Mouse (Mus musculus) stomach, embryonic 14.5 days (tissue): ENCODE measurements around the gene Fermt3. TPM values are rescaled to one million over a fixed set of nuclear protein-coding genes. Genes with fewer than 3 reads are reported as not detected.

Experiments
- ATAC-seq: fragments of 200-750 bp; cut with Nextera tagmentation; 2 replicates; pipeline ENCODE4 v1.8.0; 2017; ENCODE audit warnings: low read depth, moderate TSS enrichment; ENCODE audit not compliant: insufficient number of reproducible peaks, insufficient read depth, low FRiP score
- H3K27ac ChIP-seq: fragments of 300-500 bp; sonication (generic); 2 replicates; pipeline ENCODE4 v1.5.1; 2014; ENCODE audit warnings: mild to moderate bottlenecking, low read length, moderate library complexity, mixed read lengths
- H3K27me3 ChIP-seq: fragments of 300-500 bp; sonication (generic); 2 replicates; pipeline ENCODE4 v1.6.1; 2014; ENCODE audit warnings: low read length, control low read depth, mixed read lengths; ENCODE audit not compliant: control insufficient read depth, insufficient read depth
- H3K36me3 ChIP-seq: fragments of 300-500 bp; sonication (generic); 2 replicates; pipeline ENCODE4 v1.6.1; 2014; ENCODE audit warnings: mild to moderate bottlenecking, control low read depth, low read length, moderate library complexity, mixed read lengths; ENCODE audit not compliant: control insufficient read depth, insufficient read depth
- H3K4me1 ChIP-seq: fragments of 300-500 bp; sonication (generic); 2 replicates; pipeline ENCODE4 v1.6.1; 2014; ENCODE audit warnings: low read length, control low read depth, mixed read lengths; ENCODE audit not compliant: control insufficient read depth, insufficient read depth
- H3K4me2 ChIP-seq: fragments of 300-500 bp; sonication (generic); replicated peaks from 2 replicates; pipeline ENCODE4 v1.6.1; 2014; ENCODE audit warnings: low read depth, low read length, control low read depth
- H3K4me3 ChIP-seq: fragments of 300-500 bp; sonication (generic); 2 replicates; pipeline ENCODE4 v1.5.1; 2014; ENCODE audit warnings: low read depth, low read length, control low read depth
- H3K9ac ChIP-seq: fragments of 300-500 bp; sonication (generic); replicated peaks from 2 replicates; pipeline ENCODE4 v1.6.1; 2014; ENCODE audit warnings: low read depth, mild to moderate bottlenecking, control low read depth, low read length, moderate library complexity, mixed read lengths
- H3K9me3 ChIP-seq: fragments of 300-500 bp; sonication (generic); 2 replicates; pipeline ENCODE4 v1.6.1; 2016; ENCODE audit warnings: low read depth, low read length, control low read depth; ENCODE audit not compliant: control insufficient read depth
- WGBS: fragments of 180-500 bp; shearing (Covaris S2); extraction: QIAGEN DNeasy Blood & Tissue Kit; methylation state at CpG from one replicate; pipeline ENCODE4 v1.1.7; 2014; 5-methylcytosine and 5-hydroxymethylcytosine counted together
- polyA plus RNA-seq: library from polyadenylated mRNA; unstranded; fragments of >200 nt; fragmentation: Nextera tagmentation; extraction: Ambion mirVana; gene quantifications from 2 replicates; pipeline ENCODE4 v1.2.1, GENCODE M21; 2014

Gene Fermt3
- polyA plus RNA-seq = 8.2 and 8.3 TPM in 2 replicates

DNA sequence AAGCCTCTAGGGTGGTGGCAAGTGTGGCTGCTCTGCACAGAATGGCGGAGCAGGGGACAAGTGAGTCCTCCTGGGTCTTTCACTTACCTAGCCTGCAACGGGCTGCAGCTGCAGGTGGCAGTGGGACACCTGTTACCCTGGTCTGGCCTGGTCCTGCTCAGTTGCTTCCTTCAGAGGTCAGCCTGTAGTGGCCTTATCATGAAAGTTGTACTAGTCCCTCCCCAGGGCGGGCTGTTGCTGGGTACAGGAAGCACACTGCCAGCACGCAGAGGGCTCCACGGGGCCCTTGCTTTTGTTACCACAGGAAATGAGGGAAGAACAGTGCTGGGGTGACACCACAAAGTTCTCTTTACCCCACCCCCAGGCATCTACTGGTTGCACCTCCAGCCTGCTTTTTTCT lies at the start of gene Fermt3:
Fermt3 (minus strand) TSS at position 279 of the 400 bp plus-strand sequence.
- no peaks in the 10 kb centered on the region for H3K27me3 ChIP-seq
- H3K9ac ChIP-seq = no peak within 1 kb of the TSS
- H3K36me3 ChIP-seq = peaks cover 48% of the 10 kb centered on the region
- WGBS = 88% methylated on average over 5 of the region's 5 CpGs
- H3K27ac ChIP-seq = no peak within 1 kb of the TSS
- no peaks in the 10 kb centered on the region for H3K4me1 ChIP-seq
- H3K4me2 ChIP-seq = no peak within 1 kb of the TSS
- H3K9me3 ChIP-seq = no peaks in the 10 kb centered on the region
- peak; percentile 39; the same call in 1 of the 2 replicates for ATAC-seq
- no peak within 1 kb of the TSS; the same call in 1 of the 2 replicates for H3K4me3 ChIP-seq

DNA sequence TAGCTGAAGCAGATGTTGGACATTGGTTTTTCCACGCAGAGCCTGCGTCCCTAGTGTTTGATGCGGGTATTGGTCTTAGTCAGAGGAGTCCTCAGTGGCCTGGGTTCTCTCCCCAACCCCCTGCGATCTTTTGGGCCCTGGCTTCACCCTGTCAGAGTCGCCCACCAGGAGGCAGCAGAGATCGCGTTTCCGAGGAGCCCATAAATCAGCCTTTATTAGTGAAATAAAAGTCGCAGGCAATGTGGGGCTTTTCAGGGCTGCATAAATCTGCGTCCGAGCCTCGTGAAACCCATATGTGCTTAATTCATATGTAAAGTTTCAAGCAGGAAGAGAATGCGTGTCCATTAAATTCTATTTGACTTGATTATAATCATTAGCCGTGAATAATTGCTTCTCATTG lies 48.9 kb upstream of the Fermt3 start:
- no peak overlapping the region for H3K9ac ChIP-seq
- no peaks in the 10 kb centered on the region for H3K9me3 ChIP-seq
- no peak overlapping the region for H3K4me3 ChIP-seq
- H3K27ac ChIP-seq = no peak overlapping the region
- peaks cover 46% of the 10 kb centered on the region for H3K4me1 ChIP-seq
- H3K4me2 ChIP-seq = peak overlapping the region; percentile 1; the same call in 1 of the 2 replicates
- no peak for ATAC-seq
- no peaks in the 10 kb centered on the region for H3K27me3 ChIP-seq
- H3K36me3 ChIP-seq = no peaks in the 10 kb centered on the region
- WGBS = 5% methylated on average over 14 of the region's 14 CpGs

DNA sequence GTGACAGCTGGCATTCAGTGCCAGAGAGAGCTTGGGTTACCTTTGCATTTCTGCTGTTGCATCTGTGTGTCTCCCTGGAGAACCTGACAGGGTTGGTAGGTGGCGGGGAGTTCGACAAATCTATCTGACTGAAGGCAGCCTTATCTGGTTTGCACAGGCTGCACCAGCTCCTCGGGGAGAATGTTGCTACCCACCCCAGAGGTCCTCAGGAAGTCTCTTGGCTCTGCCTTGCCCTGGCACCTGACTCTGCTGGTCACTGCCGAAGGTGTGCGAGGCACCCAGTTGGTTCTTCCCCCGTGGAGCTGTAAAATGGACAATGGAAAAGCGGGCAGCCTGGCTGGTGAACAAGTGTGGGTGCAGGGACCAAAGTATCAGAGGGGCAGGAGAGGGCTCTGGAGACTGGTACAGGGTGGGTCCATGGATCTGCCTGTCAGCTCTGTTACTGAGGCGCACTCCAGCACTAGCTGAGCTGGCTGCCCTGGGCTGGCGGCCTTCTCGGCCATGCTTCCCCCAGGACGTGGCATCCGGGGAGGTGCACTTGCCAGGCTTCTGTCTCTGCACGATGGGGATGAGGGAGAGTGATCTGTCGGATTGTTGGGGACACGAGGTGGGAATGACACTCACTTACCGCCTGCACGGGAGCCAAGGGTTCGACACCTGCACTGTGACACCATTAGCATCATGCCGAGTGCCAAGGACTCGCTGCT lies 48.2 kb upstream of the Fermt3 start:
- H3K9ac ChIP-seq = no peak overlapping the region
- H3K9me3 ChIP-seq = no peaks in the 10 kb centered on the region
- no peak overlapping the region for H3K4me3 ChIP-seq

DNA sequence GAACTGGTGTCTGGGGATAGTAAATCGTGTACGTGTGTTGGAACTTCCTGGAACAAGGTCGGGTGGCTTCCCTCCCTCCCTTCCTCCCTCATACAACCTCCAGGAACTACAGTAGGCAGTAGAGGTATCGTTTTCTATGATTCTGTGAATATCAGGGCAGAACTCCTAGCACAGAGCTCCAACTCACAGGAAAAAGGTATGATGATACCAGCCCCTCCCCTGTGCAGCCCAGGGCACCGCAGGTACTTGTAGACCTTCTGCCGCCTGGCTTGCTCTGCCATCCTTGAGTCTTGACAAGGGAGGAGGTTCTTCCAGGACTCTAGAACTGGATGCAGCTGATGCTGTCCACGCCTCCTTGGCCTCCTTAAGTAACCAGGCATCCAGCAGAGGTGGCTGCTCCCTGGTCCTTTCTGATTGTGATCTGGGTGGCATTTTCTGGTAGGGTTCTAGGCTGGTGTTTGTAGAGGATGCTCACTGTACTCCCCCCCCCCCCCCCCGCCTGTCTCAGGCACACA lies 47.6 kb upstream of the Fermt3 start:
- no peak overlapping the region for H3K9ac ChIP-seq
- no peak overlapping the region for H3K4me3 ChIP-seq
- no peaks in the 10 kb centered on the region for H3K27me3 ChIP-seq
- no peak overlapping the region for H3K27ac ChIP-seq
- 34% methylated on average over 7 of the region's 8 CpGs for WGBS
- H3K9me3 ChIP-seq = no peaks in the 10 kb centered on the region
- H3K4me2 ChIP-seq = no peak overlapping the region
- peaks cover 46% of the 10 kb centered on the region for H3K4me1 ChIP-seq
- no peak for ATAC-seq
- no peaks in the 10 kb centered on the region for H3K36me3 ChIP-seq

More for the DNA sequence above, 48.2 kb upstream of the Fermt3 start:
- Histone ChIP-seq H3K4me2 (no peak overlapping the region), H3K36me3 (no peaks in the 10 kb centered on the region), H3K4me1 (peaks cover 46% of the 10 kb centered on the region), H3K27me3 (no peaks in the 10 kb centered on the region), H3K27ac (no peak overlapping the region)
- ATAC-seq = no peak
- 45% methylated on average over 20 of the region's 20 CpGs for WGBS

DNA sequence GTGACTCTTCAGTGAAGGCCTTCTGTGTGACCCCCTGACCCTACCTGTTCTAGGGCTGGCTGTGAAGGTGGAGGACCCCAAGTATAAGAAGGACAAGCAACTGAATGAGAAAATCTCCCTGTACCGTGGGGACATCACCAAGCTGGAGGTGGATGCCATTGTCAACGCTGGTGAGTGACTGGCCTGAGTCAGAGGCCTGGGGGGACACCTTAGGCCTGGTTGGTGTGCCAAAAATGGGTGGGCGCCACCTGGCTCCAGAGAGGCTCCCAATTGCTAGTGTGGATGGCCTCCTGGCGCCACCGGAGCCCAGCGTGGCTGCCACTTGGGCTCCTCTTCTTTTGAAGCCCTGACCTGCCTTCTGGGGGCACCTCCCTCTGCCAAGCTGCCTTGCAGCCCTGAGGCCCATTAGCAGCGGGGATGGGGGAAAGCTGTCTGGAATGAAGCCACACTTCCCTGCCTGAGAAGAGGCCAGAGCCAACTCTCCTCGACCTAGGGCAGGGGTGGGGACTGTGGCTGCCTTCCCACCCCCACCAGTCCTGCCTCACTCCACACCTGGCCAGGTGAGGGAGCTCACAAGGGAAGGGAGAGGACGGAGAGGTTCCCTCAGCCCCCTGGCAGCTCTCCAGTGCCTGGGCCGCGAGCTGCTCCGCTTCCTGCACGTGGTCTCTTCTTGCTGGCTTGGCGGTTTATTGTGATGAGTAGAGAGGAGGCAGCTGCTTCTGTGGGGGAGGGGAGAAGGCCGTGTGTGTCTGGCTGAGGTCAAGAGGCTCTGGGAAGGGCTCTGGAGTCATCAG lies 47.0 kb upstream of the Fermt3 start:
- Histone ChIP-seq H3K27me3 (no peaks in the 10 kb centered on the region), H3K4me3 (no peak overlapping the region), H3K36me3 (no peaks in the 10 kb centered on the region), H3K27ac (0 out of 2 replicates have a peak overlapping the region, but pooled peaks have one; percentile 6), H3K9me3 (no peaks in the 10 kb centered on the region), H3K4me1 (peaks cover 46% of the 10 kb centered on the region), H3K9ac (no peak overlapping the region), H3K4me2 (no peak overlapping the region)
- WGBS = 32% methylated on average over 15 of the region's 15 CpGs
- ATAC-seq = no peak

DNA sequence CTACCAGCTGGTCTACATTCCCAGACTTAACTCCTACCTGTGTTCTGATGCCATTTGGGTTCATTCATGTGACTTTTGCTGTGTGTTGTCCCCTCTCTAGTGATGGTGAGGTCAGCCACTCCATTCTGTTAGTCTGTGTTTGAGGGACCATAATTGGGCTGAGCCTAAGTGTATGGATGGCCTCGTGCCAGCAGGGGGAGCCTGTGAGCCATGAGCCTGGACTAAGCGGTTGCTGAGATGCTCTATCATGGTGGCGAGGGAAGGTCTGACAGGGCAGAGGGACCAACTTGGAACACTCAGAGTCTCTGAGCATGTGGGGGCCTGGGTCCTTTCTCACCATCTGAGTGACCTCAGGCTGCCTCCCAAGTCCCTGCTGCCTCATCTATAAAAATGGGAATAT lies 45.3 kb upstream of the Fermt3 start:
- H3K9me3 ChIP-seq = no peaks in the 10 kb centered on the region
- peak; percentile 64; the same call in 1 of the 2 replicates for ATAC-seq
- H3K4me2 ChIP-seq = no peak overlapping the region
- no peak overlapping the region for H3K27ac ChIP-seq
- peaks cover 34% of the 10 kb centered on the region for H3K4me1 ChIP-seq
- no peak overlapping the region for H3K4me3 ChIP-seq
- no peak overlapping the region for H3K9ac ChIP-seq
- 4% methylated on average over 3 of the region's 3 CpGs for WGBS
- H3K36me3 ChIP-seq = no peaks in the 10 kb centered on the region
- H3K27me3 ChIP-seq = no peaks in the 10 kb centered on the region

DNA sequence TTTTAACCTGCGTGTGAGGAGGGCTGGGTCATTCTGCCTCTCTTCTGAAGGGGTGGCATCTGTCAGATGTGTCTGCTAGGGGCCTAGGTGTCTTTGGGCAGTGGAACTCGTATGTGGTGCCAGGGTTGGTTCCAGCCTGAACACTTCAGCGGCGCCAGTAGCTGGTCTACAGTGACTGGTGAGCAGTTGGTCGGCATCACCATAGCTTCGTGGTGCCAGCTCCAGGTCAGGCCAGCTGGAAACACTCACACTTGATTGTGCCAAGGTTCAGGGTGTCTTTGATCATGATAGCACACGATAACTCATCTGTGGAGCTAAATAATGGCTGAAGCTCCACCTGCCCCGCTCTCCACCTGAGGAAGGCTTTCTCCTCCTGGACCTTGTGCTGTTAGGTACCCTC lies 43.6 kb upstream of the Fermt3 start:
- WGBS = 90% methylated on average over 8 of the region's 8 CpGs
- Histone ChIP-seq H3K27ac (no peak overlapping the region), H3K4me2 (no peak overlapping the region), H3K4me1 (peaks cover 21% of the 10 kb centered on the region), H3K36me3 (no peaks in the 10 kb centered on the region), H3K9ac (no peak overlapping the region), H3K4me3 (no peak overlapping the region), H3K9me3 (no peaks in the 10 kb centered on the region), H3K27me3 (no peaks in the 10 kb centered on the region)
- no peak for ATAC-seq

DNA sequence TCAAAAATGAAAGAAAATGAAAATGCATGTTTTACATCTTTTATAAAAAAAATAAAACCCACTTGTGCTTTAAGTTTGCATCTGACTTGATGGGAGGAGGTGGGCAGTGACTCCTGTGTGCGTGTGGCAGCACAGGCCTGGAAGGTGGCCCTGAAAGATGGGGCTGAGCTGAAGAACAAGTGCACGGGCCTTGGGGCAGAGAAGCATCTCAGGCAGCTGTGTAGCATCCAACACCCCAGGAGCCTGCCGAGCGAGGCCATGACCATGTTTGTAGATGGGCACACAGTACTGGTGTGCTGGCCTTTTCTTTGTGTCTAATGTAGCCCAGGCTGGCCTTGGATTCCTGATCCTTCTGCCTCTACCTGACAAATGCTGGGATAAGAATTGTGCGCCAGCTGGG lies 42.8 kb upstream of the Fermt3 start:
- H3K4me2 ChIP-seq = no peak overlapping the region
- no peaks in the 10 kb centered on the region for H3K27me3 ChIP-seq
- no peak overlapping the region for H3K9ac ChIP-seq
- no peaks in the 10 kb centered on the region for H3K9me3 ChIP-seq
- no peak overlapping the region for H3K4me3 ChIP-seq
- H3K36me3 ChIP-seq = no peaks in the 10 kb centered on the region
- no peak overlapping the region for H3K27ac ChIP-seq
- H3K4me1 ChIP-seq = peaks cover 18% of the 10 kb centered on the region
- no peak for ATAC-seq
- 93% methylated on average over 5 of the region's 5 CpGs for WGBS
